Mouse (Mus musculus): ENCODE measurements around the gene March5. TPM values are rescaled to one million over a fixed set of nuclear protein-coding genes. Genes with fewer than 3 reads are reported as not detected.

March5 gene
- 87.8 and 92.4 TPM in 2 replicates for polyA plus RNA-seq (2012; rRNA removed)

GRCm38 (mm10) chr19:37207303-37208175 is at the start of gene March5:
Gene March5, plus strand, starts transcription at chr19:37207543.

GRCm38 (mm10) chr19:37208176-37208755 is 923 bp downstream of the March5 start, which contains the start of gene Cpeb3:
Gene Cpeb3, minus strand, starts transcription at chr19:37208601.

Other genes with a start within 250 kb of the March5 start
- gene Cpeb3, start 1.1 kb downstream of the March5 start, polyA plus RNA-seq (2012; rRNA removed): 11.2 and 14.7 TPM in 2 replicates
- 20.8 and 24.3 TPM in 2 replicates for gene Ide, start 130.3 kb downstream of the March5 start, polyA plus RNA-seq (2012; rRNA removed)
- gene Kif11, start 168.9 kb downstream of the March5 start, polyA plus RNA-seq (2012; rRNA removed): 9.8 and 11.0 TPM in 2 replicates
- 1.6 and 1.7 TPM in 2 replicates for gene Hhex, start 227.3 kb downstream of the March5 start, polyA plus RNA-seq (2012; rRNA removed)